ENCODE assay signal across 12 mouse cellular contexts in genomic region chr11:35603946-35604345, GRCm38 (mm10).
A peak's percentile ranks its signal among the peaks of the same experiment; 100 is the strongest.
DNase-seq lines count a peak whose midpoint lies in the region; ATAC-seq and TF ChIP-seq lines count a peak whose summit lies in the region.
"Had no signal": no experiment of that assay in that cellular context is flagged by ENCODE, and none has a peak within 500 bp of the region (broad histone marks: within the 10 kb centered on the region; RNA-seq: fewer than 3 reads in every experiment).

No protein-coding gene starts in this region.

- TF ChIP-seq CTCF in gastrocnemius, adult 2 months (IDR thresholded peaks at IDR 0.05), result peak; percentile 29; the same call in 1 of the 2 replicates
- peak; percentile 19; the same call in 1 of the 2 replicates for TF ChIP-seq CTCF in liver, postnatal 0 days (IDR thresholded peaks at IDR 0.05; ENCODE audit: low read depth)

- no peak overlapping the region for H3K27ac ChIP-seq in gastrocnemius, adult 2 months
- H3K27ac ChIP-seq in liver, postnatal 0 days (ENCODE audit: low read depth), result no peak overlapping the region
- H3K27ac ChIP-seq in liver, embryonic 11.5 days (ENCODE audit: low read depth, low read length), result no peak overlapping the region
- no peak overlapping the region for H3K27ac ChIP-seq in hindbrain, embryonic 12.5 days
- H3K27ac ChIP-seq: limb, embryonic 12.5 days; macrophage; stomach, embryonic 15.5 days had no signal

- DNase-seq in gastrocnemius, adult 2 months, result no peak
- DNase-seq in gastrocnemius, postnatal 36 days, result no peak
- DNase-seq in liver, postnatal 0 days, result no peak
- DNase-seq in liver, embryonic 11.5 days (ENCODE audit: low spot score), result no peak
- peak; percentile 36 for DNase-seq in R1 (ENCODE audit: low read depth, low spot score)
- DNase-seq in gastrocnemius, postnatal 25 days, result no peak
- DNase-seq: gastrocnemius, postnatal 10 days; kidney, postnatal 4 days had no signal

- H3K4me1 ChIP-seq in liver, postnatal 0 days (ENCODE audit: insufficient read depth), result no peaks in the 10 kb centered on the region
- H3K4me1 ChIP-seq in liver, embryonic 11.5 days (replicated peaks; ENCODE audit: control insufficient read depth, insufficient read depth, low read length), result no peaks in the 10 kb centered on the region
- peaks cover 48% of the 10 kb centered on the region for H3K4me1 ChIP-seq in hindbrain, embryonic 12.5 days

- TF ChIP-seq EP300 in liver, postnatal 0 days (IDR thresholded peaks at IDR 0.05; ENCODE audit: low read depth), result no peak

- ATAC-seq in liver, postnatal 0 days, result no peak
- no peak for ATAC-seq in liver, embryonic 11.5 days (replicated peaks; ENCODE audit: low FRiP score)
- 0 out of 2 replicates have a peak, but pooled peaks have one; percentile 6 for ATAC-seq in hindbrain, embryonic 12.5 days (ENCODE audit: low FRiP score)

- intact Hi-C loops in gastrocnemius, adult 2 months (cut with DNase I), result no loop called here
- intact Hi-C loops in gastrocnemius, postnatal 36 days (cut with DNase I), result no loop called here

- no peaks in the 10 kb centered on the region for H3K9me3 ChIP-seq in liver, postnatal 0 days (ENCODE audit: low read length)
- no peaks in the 10 kb centered on the region for H3K9me3 ChIP-seq in liver, embryonic 11.5 days (ENCODE audit: control insufficient read depth, low read length)
- H3K9me3 ChIP-seq in hindbrain, embryonic 12.5 days (replicated peaks), result no peaks in the 10 kb centered on the region
- H3K9me3 ChIP-seq: limb, embryonic 12.5 days; stomach, embryonic 15.5 days had no signal

- no peak overlapping the region for H3K9ac ChIP-seq in liver, postnatal 0 days (replicated peaks)
- no peak overlapping the region for H3K9ac ChIP-seq in liver, embryonic 11.5 days (ENCODE audit: low read depth, low read length)
- no peak overlapping the region for H3K9ac ChIP-seq in hindbrain, embryonic 12.5 days
- H3K9ac ChIP-seq: limb, embryonic 12.5 days; stomach, embryonic 15.5 days had no signal

- H3K4me3 ChIP-seq in gastrocnemius, adult 2 months, result no peak overlapping the region
- no peak overlapping the region for H3K4me3 ChIP-seq in liver, postnatal 0 days (ENCODE audit: low read depth, low read length)
- H3K4me3 ChIP-seq in liver, embryonic 11.5 days (ENCODE audit: low read depth, low read length), result no peak overlapping the region
- H3K4me3 ChIP-seq in hindbrain, embryonic 12.5 days, result no peak overlapping the region
- H3K4me3 ChIP-seq: limb, embryonic 12.5 days; stomach, embryonic 15.5 days had no signal

- WGBS in liver, postnatal 0 days (ENCODE audit: insufficient replicate concordance), result 78% methylated on average over 6 of the region's 6 CpGs
- WGBS in liver, embryonic 11.5 days, result 81% methylated on average over 6 of the region's 6 CpGs
- WGBS in hindbrain, embryonic 12.5 days, result 53% methylated on average over 6 of the region's 6 CpGs

- no peaks in the 10 kb centered on the region for H3K27me3 ChIP-seq in liver, postnatal 0 days (ENCODE audit: insufficient read depth, low read length)
- no peaks in the 10 kb centered on the region for H3K27me3 ChIP-seq in liver, embryonic 11.5 days (replicated peaks; ENCODE audit: control insufficient read depth, insufficient read depth, low read length)
- no peaks in the 10 kb centered on the region for H3K27me3 ChIP-seq in hindbrain, embryonic 12.5 days
- H3K27me3 ChIP-seq: limb, embryonic 12.5 days; stomach, embryonic 15.5 days had no signal

- no peaks in the 10 kb centered on the region for H3K36me3 ChIP-seq in liver, postnatal 0 days (replicated peaks; ENCODE audit: insufficient read depth, low read length)
- no peaks in the 10 kb centered on the region for H3K36me3 ChIP-seq in liver, embryonic 11.5 days (ENCODE audit: control insufficient read depth, insufficient read depth, low read length)
- no peaks in the 10 kb centered on the region for H3K36me3 ChIP-seq in hindbrain, embryonic 12.5 days

- no peak overlapping the region for H3K4me2 ChIP-seq in liver, postnatal 0 days (ENCODE audit: low read depth, low read length)
- H3K4me2 ChIP-seq in liver, embryonic 11.5 days, result no peak overlapping the region
- no peak overlapping the region for H3K4me2 ChIP-seq in hindbrain, embryonic 12.5 days (replicated peaks)
- H3K4me2 ChIP-seq: limb, embryonic 12.5 days; stomach, embryonic 15.5 days had no signal
